Mouse (Mus musculus) sigmoid colon, adult 10 weeks (tissue): ENCODE data around the gene Mug1. TPM values are rescaled to one million over a fixed set of nuclear protein-coding genes. Genes with fewer than 3 reads are reported as not detected.

Experiments
- polyA plus RNA-seq: library from polyadenylated mRNA; stranded (reverse); fragments of 350-450 nt; fragmentation: Illumina TruSeq; extraction: RNeasy Lipid Tissue Mini Kit (QIAGEN cat#74804); gene quantifications from one replicate; pipeline ENCODE4 v1.2.3, GENCODE M21; 2014; ENCODE audit warnings: low read depth, low replicate concordance

Gene Mug1
- polyA plus RNA-seq, result not detected

DNA sequence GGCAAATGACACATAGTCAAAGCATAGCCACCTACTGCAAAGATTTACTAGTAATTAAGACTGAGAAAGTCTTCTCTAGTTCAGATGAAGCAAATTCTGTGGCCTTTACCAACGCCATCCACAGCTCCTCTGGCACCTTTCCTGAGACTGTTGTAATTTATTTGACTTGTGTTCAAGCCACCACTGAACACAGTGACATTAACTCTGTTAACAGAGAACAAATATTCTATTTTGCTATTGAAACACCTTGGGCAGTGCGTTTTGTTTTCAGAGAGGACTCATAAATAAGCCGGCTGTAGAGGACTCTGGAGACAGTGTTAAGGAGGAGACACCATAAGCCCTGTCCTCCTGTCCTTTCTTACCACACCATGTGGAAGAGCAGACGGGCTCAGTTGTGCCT, at the start of gene Mug1:
Gene Mug1 (plus strand): TSS at position 271 of the 400 bp plus-strand sequence.

Other genes with a start within 250 kb of the Mug1 start
- not detected for gene A2m, start 203.2 kb upstream of the Mug1 start, polyA plus RNA-seq
- gene Gm7298, start 105.6 kb upstream of the Mug1 start, polyA plus RNA-seq, result not detected
- not detected for gene Mug2, start 168.2 kb downstream of the Mug1 start, polyA plus RNA-seq